Mouse (Mus musculus) forebrain, embryonic 16.5 days (tissue): ENCODE results near the gene Stk39. TPM values are rescaled to one million over a fixed set of nuclear protein-coding genes. Genes with fewer than 3 reads are reported as not detected.
"Not testable (repeated sequence)": the region's sequence is repeated elsewhere in the genome, so short reads cannot be mapped to it uniquely, and the experiment has no call there.

ENCODE experiments used
- ATAC-seq: fragments of 200-750 bp; cut with Nextera tagmentation; 2 replicates; pipeline ENCODE4 v1.8.0; 2017; ENCODE audit warnings: mild to moderate bottlenecking, moderate library complexity
- H3K27ac ChIP-seq: fragments of 300-500 bp; sonication (generic); 2 replicates; pipeline ENCODE4 v1.5.1; 2014; ENCODE audit warnings: low read length, control low read depth
- H3K27me3 ChIP-seq: fragments of 300-500 bp; sonication (generic); replicated peaks from 2 replicates; pipeline ENCODE4 v1.6.1; 2014; ENCODE audit warnings: low read length; ENCODE audit not compliant: control insufficient read depth, insufficient read depth
- H3K36me3 ChIP-seq: fragments of 300-500 bp; sonication (generic); 2 replicates; pipeline ENCODE4 v1.6.1; 2014; ENCODE audit not compliant: control insufficient read depth, insufficient read depth
- H3K4me1 ChIP-seq: fragments of 300-500 bp; sonication (generic); replicated peaks from 2 replicates; pipeline ENCODE4 v1.6.1; 2014; ENCODE audit warnings: low read length; ENCODE audit not compliant: control insufficient read depth, insufficient read depth
- H3K4me2 ChIP-seq: fragments of 300-500 bp; sonication (generic); 2 replicates; pipeline ENCODE4 v1.6.1; 2014; ENCODE audit warnings: mild to moderate bottlenecking, low read length, control low read depth
- H3K4me3 ChIP-seq: fragments of 300-500 bp; sonication (generic); replicated peaks from 2 replicates; pipeline ENCODE4 v1.5.1; 2014; ENCODE audit warnings: mild to moderate bottlenecking, low read length, control low read depth
- H3K9ac ChIP-seq: fragments of 300-500 bp; sonication (generic); replicated peaks from 2 replicates; pipeline ENCODE4 v1.6.1; 2014; ENCODE audit warnings: low read depth, low read length, control low read depth
- H3K9me3 ChIP-seq: fragments of 300-500 bp; sonication (generic); 2 replicates; pipeline ENCODE4 v1.6.1; 2016; ENCODE audit warnings: low read length; ENCODE audit not compliant: control insufficient read depth
- WGBS: fragments of 180-500 bp; shearing (Covaris S2); extraction: QIAGEN DNeasy Blood & Tissue Kit; methylation state at CpG from one replicate; pipeline ENCODE4 v1.1.7; 2014; 5-methylcytosine and 5-hydroxymethylcytosine counted together
- polyA plus RNA-seq: library from polyadenylated mRNA; unstranded; fragments of >200 nt; fragmentation: Nextera tagmentation; extraction: Ambion mirVana; gene quantifications from 2 replicates; pipeline ENCODE4 v1.2.1, GENCODE M21; 2015

The Stk39 gene
- polyA plus RNA-seq, 1 experiment from 2014 or later, result 18.3 TPM

GRCm38 (mm10) chr2:68241640-68242039 lies 230.4 kb downstream of the Stk39 start:
- H3K27ac ChIP-seq, result no peak overlapping the region
- no peaks in the 10 kb centered on the region for H3K27me3 ChIP-seq
- H3K9ac ChIP-seq, result no peak overlapping the region
- H3K4me2 ChIP-seq, result no peak overlapping the region
- 96% methylated on average over 1 of the region's 1 CpGs for WGBS
- ATAC-seq, result no peak
- H3K36me3 ChIP-seq, result no peaks in the 10 kb centered on the region
- H3K4me1 ChIP-seq, result peaks cover 2% of the 10 kb centered on the region; the same call in 1 of the 2 replicates
- no peaks in the 10 kb centered on the region for H3K9me3 ChIP-seq
- no peak overlapping the region for H3K4me3 ChIP-seq

GRCm38 (mm10) chr2:68239415-68239814 lies 232.7 kb downstream of the Stk39 start:
- not testable (repeated sequence) for H3K27ac ChIP-seq, H3K4me1 ChIP-seq, H3K9me3 ChIP-seq, H3K4me2 ChIP-seq, H3K4me3 ChIP-seq, H3K36me3 ChIP-seq, H3K27me3 ChIP-seq, ATAC-seq, H3K9ac ChIP-seq
- WGBS, result 47% methylated on average over 4 of the region's 4 CpGs

- Histone ChIP-seq H3K36me3 (no peaks in the 10 kb centered on the region), H3K4me3 (no peak overlapping the region), H3K9ac (no peak overlapping the region), H3K27ac (no peak overlapping the region), H3K9me3 (no peaks in the 10 kb centered on the region), H3K4me1 (no peaks in the 10 kb centered on the region), H3K27me3 (no peaks in the 10 kb centered on the region), H3K4me2 (no peak overlapping the region)
- no peak for ATAC-seq
- 94% methylated on average over 5 of the region's 5 CpGs for WGBS
These were observed 239.1 kb downstream of the Stk39 start for GRCm38 (mm10) chr2:68232929-68233328.

- H3K27me3 ChIP-seq, result no peaks in the 10 kb centered on the region
- ATAC-seq, result no peak
- WGBS, result 90% methylated on average over 2 of the region's 2 CpGs
- no peaks in the 10 kb centered on the region for H3K9me3 ChIP-seq
- H3K36me3 ChIP-seq, result no peaks in the 10 kb centered on the region
- H3K4me1 ChIP-seq, result no peaks in the 10 kb centered on the region
- no peak overlapping the region for H3K4me3 ChIP-seq
- no peak overlapping the region for H3K9ac ChIP-seq
- no peak overlapping the region for H3K4me2 ChIP-seq
- no peak overlapping the region for H3K27ac ChIP-seq
These were observed 242.2 kb downstream of the Stk39 start for GRCm38 (mm10) chr2:68229872-68230271.

GRCm38 (mm10) chr2:68229081-68229480 lies 243.0 kb downstream of the Stk39 start:
- no peak overlapping the region for H3K4me3 ChIP-seq
- H3K9ac ChIP-seq, result no peak overlapping the region
- no peak overlapping the region for H3K27ac ChIP-seq
- no peaks in the 10 kb centered on the region for H3K9me3 ChIP-seq
- ATAC-seq, result no peak
- H3K4me2 ChIP-seq, result no peak overlapping the region
- 82% methylated on average over 2 of the region's 2 CpGs for WGBS
- H3K4me1 ChIP-seq, result no peaks in the 10 kb centered on the region
- H3K27me3 ChIP-seq, result no peaks in the 10 kb centered on the region
- no peaks in the 10 kb centered on the region for H3K36me3 ChIP-seq

- no peak overlapping the region for H3K4me3 ChIP-seq
- H3K9ac ChIP-seq, result no peak overlapping the region
- H3K36me3 ChIP-seq, result no peaks in the 10 kb centered on the region
- no peaks in the 10 kb centered on the region for H3K9me3 ChIP-seq
- H3K27ac ChIP-seq, result no peak overlapping the region
- H3K27me3 ChIP-seq, result no peaks in the 10 kb centered on the region
- H3K4me2 ChIP-seq, result no peak overlapping the region
- peak; percentile 67 for ATAC-seq
- H3K4me1 ChIP-seq, result peaks cover 3% of the 10 kb centered on the region; the same call in 1 of the 2 replicates
- WGBS, result 52% methylated on average over 5 of the region's 5 CpGs
These were observed 249.7 kb downstream of the Stk39 start for GRCm38 (mm10) chr2:68222227-68222873.

- H3K36me3 ChIP-seq, result no peaks in the 10 kb centered on the region
- peaks cover 3% of the 10 kb centered on the region; the same call in 1 of the 2 replicates for H3K4me1 ChIP-seq
- no peak overlapping the region for H3K27ac ChIP-seq
- ATAC-seq, result no peak
- 69% methylated on average over 4 of the region's 4 CpGs for WGBS
- H3K27me3 ChIP-seq, result no peaks in the 10 kb centered on the region
- no peak overlapping the region for H3K9ac ChIP-seq
- H3K9me3 ChIP-seq, result no peaks in the 10 kb centered on the region
- H3K4me2 ChIP-seq, result no peak overlapping the region
- H3K4me3 ChIP-seq, result no peak overlapping the region
These were observed 250.8 kb downstream of the Stk39 start for GRCm38 (mm10) chr2:68221226-68221625.

DNA sequence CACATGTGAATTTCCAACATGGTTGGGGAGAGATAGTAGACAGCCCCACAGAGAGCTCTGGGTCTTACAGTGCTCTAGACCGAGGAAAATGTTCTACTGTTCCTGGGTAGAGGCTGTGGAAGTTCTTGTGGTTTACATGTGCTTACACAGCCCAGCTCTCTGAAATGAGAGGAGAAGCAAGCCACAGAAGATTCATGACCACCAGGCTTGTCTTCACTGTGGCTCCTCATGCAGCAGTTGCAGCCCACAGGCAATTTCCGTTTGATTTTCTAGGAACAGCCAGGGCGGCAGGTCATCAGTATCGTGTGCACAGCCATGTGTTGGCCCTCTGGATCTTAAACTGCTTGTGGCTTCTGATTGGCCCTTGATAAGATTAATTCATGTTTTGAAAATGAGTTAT lies 252.2 kb downstream of the Stk39 start:
- Histone ChIP-seq H3K27ac (no peak overlapping the region), H3K9me3 (no peaks in the 10 kb centered on the region), H3K4me2 (no peak overlapping the region), H3K27me3 (no peaks in the 10 kb centered on the region), H3K36me3 (no peaks in the 10 kb centered on the region), H3K9ac (no peak overlapping the region), H3K4me1 (peaks cover 3% of the 10 kb centered on the region; the same call in 1 of the 2 replicates), H3K4me3 (no peak overlapping the region)
- 98% methylated on average over 4 of the region's 4 CpGs for WGBS
- ATAC-seq, result no peak

GRCm38 (mm10) chr2:68215176-68215575 lies 256.9 kb downstream of the Stk39 start:
- Histone ChIP-seq H3K4me2 (no peak overlapping the region), H3K36me3 (no peaks in the 10 kb centered on the region), H3K27me3 (no peaks in the 10 kb centered on the region), H3K9me3 (no peaks in the 10 kb centered on the region), H3K9ac (no peak overlapping the region), H3K27ac (no peak overlapping the region), H3K4me1 (no peaks in the 10 kb centered on the region), H3K4me3 (no peak overlapping the region)
- ATAC-seq, result no peak
- 92% methylated on average over 11 of the region's 11 CpGs for WGBS

GRCm38 (mm10) chr2:68214400-68214799 lies 257.7 kb downstream of the Stk39 start:
- H3K4me2 ChIP-seq, result no peak overlapping the region
- no peak for ATAC-seq
- H3K9me3 ChIP-seq, result no peaks in the 10 kb centered on the region
- H3K9ac ChIP-seq, result no peak overlapping the region
- no peak overlapping the region for H3K27ac ChIP-seq
- no peaks in the 10 kb centered on the region for H3K27me3 ChIP-seq
- H3K4me1 ChIP-seq, result no peaks in the 10 kb centered on the region
- 88% methylated on average over 6 of the region's 6 CpGs for WGBS
- no peak overlapping the region for H3K4me3 ChIP-seq
- H3K36me3 ChIP-seq, result no peaks in the 10 kb centered on the region
